Mouse (Mus musculus): ENCODE measurements around the gene Rft1.

- TF ChIP-seq CTCF (IDR thresholded peaks at IDR 0.05; ENCODE audit: borderline replicate concordance, insufficient read depth, low read length) (peak; percentile 72; the same call in 1 of the 2 replicates), POLR2A (IDR thresholded peaks at IDR 0.05; ENCODE audit: low read depth, low read length) (no peak)
Observed at GRCm38 (mm10) chr14:30671986-30672312, 17.8 kb downstream of the Rft1 start.

Data from embryonic fibroblast, embryonic 13.5 days (primary cell).